Mouse (Mus musculus) CH12.LX (cell line): ENCODE data around the gene Card19. TPM values are rescaled to one million over a fixed set of nuclear protein-coding genes. Genes with fewer than 3 reads are reported as not detected.

Experiments
- DNase-seq: peaks from one replicate; pipeline ENCODE4 v3.0.0-alpha.2; 2013; ENCODE audit errors: extremely low read depth
- H3K27ac ChIP-seq: 2 replicates; pipeline ENCODE4 v1.5.1; 2012; ENCODE audit warnings: low read depth, mild to moderate bottlenecking, control low read depth, moderate library complexity; ENCODE audit not compliant: insufficient read depth
- H3K27me3 ChIP-seq: replicated peaks from 2 replicates; pipeline ENCODE3; 2012; ENCODE audit warnings: inconsistent platforms
- H3K36me3 ChIP-seq, 2 experiments: replicated peaks in 1 of 2; 2 replicates each; pipeline versions ENCODE3 to v1.6.1; 2012; ENCODE audit warnings: inconsistent platforms in 1 of 2, low read length in 1 of 2, mild to moderate bottlenecking in 1 of 2, mixed read lengths in 1 of 2, moderate library complexity in 1 of 2; ENCODE audit not compliant: control insufficient read depth in 1 of 2, insufficient read depth in 1 of 2
- H3K4me1 ChIP-seq, 2 experiments: 2 replicates each; pipeline ENCODE4 v1.6.1; 2012; ENCODE audit warnings: inconsistent platforms in 1 of 2, moderate library complexity in 1 of 2; ENCODE audit not compliant: insufficient read depth in 2 of 2, control insufficient read depth in 1 of 2
- H3K4me2 ChIP-seq: 2 replicates; pipeline ENCODE4 v1.6.1; 2012; ENCODE audit warnings: low read depth, mild to moderate bottlenecking, control low read depth; ENCODE audit not compliant: poor library complexity, insufficient read depth, severe bottlenecking
- H3K4me3 ChIP-seq, 3 experiments: fragments of 150-350 bp in 1 of 3; sonication (generic) in 1 of 3; replicated peaks in 1 of 3; 2 replicates each; pipeline versions ENCODE3 to v1.5.1; 2011 to 2012; ENCODE audit warnings: low read depth in 2 of 3, low read length in 2 of 3, mild to moderate bottlenecking in 2 of 3, moderate library complexity in 2 of 3, control low read depth in 1 of 3, improper control_type of control experiment in 1 of 3, inconsistent platforms in 1 of 3, mixed read lengths in 1 of 3; ENCODE audit not compliant: poor library complexity in 1 of 3
- H3K79me2 ChIP-seq: replicated peaks from 2 replicates; pipeline ENCODE4 v1.6.1; 2012; ENCODE audit warnings: mild to moderate bottlenecking, moderate library complexity; ENCODE audit not compliant: control insufficient read depth, poor library complexity, insufficient read depth, severe bottlenecking; ENCODE audit errors: extremely low read depth
- H3K9ac ChIP-seq: 2 replicates; pipeline ENCODE4 v1.6.1; 2012; ENCODE audit warnings: low read depth, mild to moderate bottlenecking, control low read depth, moderate library complexity; ENCODE audit not compliant: insufficient read depth
- H3K9me3 ChIP-seq: replicated peaks from 2 replicates; pipeline ENCODE3; 2012; ENCODE audit warnings: low read length, inconsistent platforms, mixed read lengths
- BHLHE40 ChIP-seq: IDR thresholded peaks from 2 replicates; pipeline ENCODE4 v1.6.1; 2011; ENCODE audit warnings: mild to moderate bottlenecking, low read depth, low read length, improper control_type of control experiment
- CHD1 ChIP-seq: IDR thresholded peaks from 2 replicates; pipeline ENCODE4 v1.6.1; 2012; ENCODE audit warnings: low read depth, low read length, improper control_type of control experiment, inconsistent platforms
- CTCF ChIP-seq, 2 experiments: IDR thresholded peaks in 1 of 2; conservative IDR thresholded peaks in 1 of 2; 2 replicates each; pipeline ENCODE4 v1.5.1; 2011 to 2012; ENCODE audit warnings: low read depth in 2 of 2, low read length in 2 of 2, improper control_type of control experiment in 1 of 2, inconsistent platforms in 1 of 2, mild to moderate bottlenecking in 1 of 2, moderate library complexity in 1 of 2
- E2F4 ChIP-seq: IDR thresholded peaks from 2 replicates; pipeline ENCODE4 v1.6.1; 2011; ENCODE audit warnings: low read depth, low read length, improper control_type of control experiment; ENCODE audit not compliant: insufficient replicate concordance
- ELF1 ChIP-seq: IDR thresholded peaks from 2 replicates; pipeline ENCODE4 v1.6.1; 2014; ENCODE audit warnings: low read depth, mild to moderate bottlenecking, inconsistent platforms, low read length, improper control_type of control experiment
- ETS1 ChIP-seq: conservative IDR thresholded peaks from 2 replicates; pipeline ENCODE4 v1.6.1; 2012; ENCODE audit warnings: low read depth, mild to moderate bottlenecking, inconsistent platforms, low read length, improper control_type of control experiment, moderate library complexity
- IRF4 ChIP-seq: IDR thresholded peaks from 2 replicates; pipeline ENCODE4 v1.6.1; 2014; ENCODE audit warnings: low read depth, mild to moderate bottlenecking, inconsistent platforms, low read length, improper control_type of control experiment
- JUN ChIP-seq: IDR thresholded peaks from 2 replicates; pipeline ENCODE4 v1.6.1; 2011; ENCODE audit warnings: low read depth, mild to moderate bottlenecking, low read length, improper control_type of control experiment, moderate library complexity; ENCODE audit not compliant: insufficient read depth
- JUND ChIP-seq: conservative IDR thresholded peaks from 2 replicates; pipeline ENCODE4 v1.6.1; 2011; ENCODE audit warnings: low read depth, low read length, improper control_type of control experiment
- KAT2A ChIP-seq: IDR thresholded peaks from 2 replicates; pipeline ENCODE4 v1.6.1; 2012; ENCODE audit warnings: low read length, improper control_type of control experiment, inconsistent platforms; ENCODE audit not compliant: insufficient replicate concordance
- MAFK ChIP-seq: IDR thresholded peaks from 2 replicates; pipeline ENCODE4 v1.6.1; 2011; ENCODE audit warnings: low read length, improper control_type of control experiment; ENCODE audit not compliant: insufficient replicate concordance
- MEF2A ChIP-seq: IDR thresholded peaks from 2 replicates; pipeline ENCODE4 v1.6.1; 2014; ENCODE audit warnings: low read depth, mild to moderate bottlenecking, inconsistent platforms, low read length, improper control_type of control experiment, borderline replicate concordance
- MXI1 ChIP-seq: IDR thresholded peaks from 2 replicates; pipeline ENCODE4 v1.6.1; 2011; ENCODE audit warnings: mild to moderate bottlenecking, low read depth, low read length, improper control_type of control experiment
- NRF1 ChIP-seq: IDR thresholded peaks from 2 replicates; pipeline ENCODE4 v1.6.1; 2014; ENCODE audit warnings: low read depth, mild to moderate bottlenecking, inconsistent platforms, low read length, improper control_type of control experiment, moderate library complexity
- PAX5 ChIP-seq: IDR thresholded peaks from 2 replicates; pipeline ENCODE4 v1.6.1; 2012; ENCODE audit warnings: low read length, inconsistent platforms, mixed read lengths
- POLR2AphosphoS2 ChIP-seq: IDR thresholded peaks from 2 replicates; pipeline ENCODE4 v1.6.1; 2011; ENCODE audit warnings: low read depth, low read length, improper control_type of control experiment
- RAD21 ChIP-seq: IDR thresholded peaks from 2 replicates; pipeline ENCODE4 v1.6.1; 2011; ENCODE audit warnings: low read depth, mild to moderate bottlenecking, low read length, improper control_type of control experiment, moderate library complexity
- SIN3A ChIP-seq: IDR thresholded peaks from 2 replicates; pipeline ENCODE4 v1.6.1; 2012; ENCODE audit warnings: low read length, improper control_type of control experiment, inconsistent platforms
- SMC3 ChIP-seq: IDR thresholded peaks from 2 replicates; pipeline ENCODE4 v1.6.1; 2011; ENCODE audit warnings: low read depth, low read length, improper control_type of control experiment
- TBP ChIP-seq: conservative IDR thresholded peaks from 2 replicates; pipeline ENCODE4 v1.6.1; 2011; ENCODE audit warnings: low read depth, low read length, improper control_type of control experiment
- UBTF ChIP-seq: IDR thresholded peaks from 2 replicates; pipeline ENCODE4 v1.6.1; 2012; ENCODE audit warnings: low read depth, mild to moderate bottlenecking, inconsistent platforms, low read length, improper control_type of control experiment, moderate library complexity
- USF1 ChIP-seq: IDR thresholded peaks from 2 replicates; pipeline ENCODE4 v1.6.1; 2014; ENCODE audit warnings: low read depth, mild to moderate bottlenecking, inconsistent platforms, low read length, improper control_type of control experiment
- USF2 ChIP-seq: conservative IDR thresholded peaks from 2 replicates; pipeline ENCODE4 v1.6.1; 2011; ENCODE audit warnings: low read depth, low read length, improper control_type of control experiment
- ZC3H11A ChIP-seq: IDR thresholded peaks from 2 replicates; pipeline ENCODE4 v1.6.1; 2012; ENCODE audit warnings: low read depth, mild to moderate bottlenecking, inconsistent platforms, low read length, improper control_type of control experiment
- ZKSCAN1 ChIP-seq: IDR thresholded peaks from 2 replicates; pipeline ENCODE4 v1.6.1; 2012; ENCODE audit warnings: low read depth, inconsistent platforms, low read length, improper control_type of control experiment, borderline replicate concordance
- ZMIZ1 ChIP-seq: IDR thresholded peaks from 2 replicates; pipeline ENCODE4 v1.6.1; 2012; ENCODE audit warnings: low read depth, mild to moderate bottlenecking, inconsistent platforms, low read length, improper control_type of control experiment
- ZNF384 ChIP-seq: IDR thresholded peaks from 2 replicates; pipeline ENCODE4 v1.6.1; 2012; ENCODE audit warnings: low read depth, low read length, improper control_type of control experiment, inconsistent platforms
- dilution Hi-C: fragments of 300-500 bp; cut with MboI; formaldehyde crosslinking; loops from 2 replicates; pipeline ENCODE4 v1.14.3; 2020; ENCODE audit warnings: low sequenced_read_pairs; ENCODE audit not compliant: extremely low pct_unique_long_range_greater_than_20kb, extremely low pct_ligation_motif_present
- in situ Hi-C: fragments of 300-500 bp; cut with MboI; formaldehyde crosslinking; loops from 3 replicates; pipeline ENCODE4 v1.14.3; 2019; ENCODE audit warnings: low sequenced_read_pairs, low pct_ligation_motif_present, low pct_unique_long_range_greater_than_20kb, mixed read lengths
- polyA plus RNA-seq: library from polyadenylated mRNA; unstranded; fragments of >175 nt; gene quantifications from 2 replicates; pipeline ENCODE4 v1.2.1, GENCODE M21; 2012; ENCODE audit warnings: low read depth; ENCODE audit not compliant: insufficient read length
- total RNA-seq, 2 experiments: library from RNA; depleted of rRNA; stranded (reverse); fragments of 300-350 nt in 1 of 2; fragments of >200 nt in 1 of 2; gene quantifications; 2 replicates each; pipeline ENCODE4 v1.2.3; 2012 to 2014

The Card19 gene
- total and polyA plus RNA-seq, 3 experiments: 3.9 to 9.3 (median 5.2) TPM

DNA sequence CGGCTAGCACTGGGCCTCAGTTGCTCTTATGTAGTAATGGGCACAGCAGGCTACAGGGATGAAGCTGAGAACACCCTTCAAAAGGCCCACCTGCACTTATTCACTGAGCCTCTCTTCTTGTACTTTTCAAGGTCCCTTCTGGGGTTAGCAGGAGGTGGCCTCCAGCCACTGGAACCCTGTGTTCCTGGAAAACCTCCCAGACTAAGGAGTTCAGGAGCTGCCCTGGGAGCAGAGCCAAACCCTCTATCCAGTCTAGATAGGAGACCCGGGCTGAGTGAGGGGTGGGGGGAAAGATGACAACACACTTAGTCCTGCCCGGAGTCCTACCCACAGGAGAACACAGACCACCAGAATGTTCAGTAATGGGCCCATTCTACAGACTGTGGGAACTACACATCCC, 30.2 kb upstream of the Card19 start:
- DNase-seq: no peak
- H3K4me3 ChIP-seq: no peak overlapping the region
- H3K27me3 ChIP-seq: no peaks in the 10 kb centered on the region
- H3K9me3 ChIP-seq: peaks cover 15% of the 10 kb centered on the region
- dilution Hi-C loops (no loop called here), in situ Hi-C loops (no loop called here)
- peaks cover 30 to 56% of the 10 kb centered on the region in 2 experiments for H3K4me1 ChIP-seq
- H3K27ac ChIP-seq: no peak overlapping the region
- H3K4me2 ChIP-seq: no peak overlapping the region
- H3K79me2 ChIP-seq: no peaks in the 10 kb centered on the region
- H3K9ac ChIP-seq: no peak overlapping the region
- no peak for TF ChIP-seq NRF1
- no peak for TF ChIP-seq ZMIZ1
- TF ChIP-seq IRF4: no peak
- TF ChIP-seq SMC3: no peak
- no peak for TF ChIP-seq CTCF (conservative IDR thresholded peaks at IDR 0.05 in 1 of 2, IDR thresholded peaks at IDR 0.05 in 1 of 2; ENCODE audit: low read depth in 2 of 2, low read length in 2 of 2)
- TF ChIP-seq JUND: no peak
- TF ChIP-seq UBTF: no peak
- no peak for TF ChIP-seq RAD21
- TF ChIP-seq ZKSCAN1: no peak
- TF ChIP-seq TBP: no peak
- TF ChIP-seq ETS1: no peak
- TF ChIP-seq POLR2AphosphoS2: no peak
- no peak for TF ChIP-seq MXI1
- TF ChIP-seq USF2: no peak
- TF ChIP-seq USF1: no peak
- no peak for TF ChIP-seq E2F4
- no peak for TF ChIP-seq ZNF384
- TF ChIP-seq PAX5: no peak
- TF ChIP-seq ZC3H11A: no peak
- no peaks in the 10 kb centered on the region for H3K36me3 ChIP-seq

DNA sequence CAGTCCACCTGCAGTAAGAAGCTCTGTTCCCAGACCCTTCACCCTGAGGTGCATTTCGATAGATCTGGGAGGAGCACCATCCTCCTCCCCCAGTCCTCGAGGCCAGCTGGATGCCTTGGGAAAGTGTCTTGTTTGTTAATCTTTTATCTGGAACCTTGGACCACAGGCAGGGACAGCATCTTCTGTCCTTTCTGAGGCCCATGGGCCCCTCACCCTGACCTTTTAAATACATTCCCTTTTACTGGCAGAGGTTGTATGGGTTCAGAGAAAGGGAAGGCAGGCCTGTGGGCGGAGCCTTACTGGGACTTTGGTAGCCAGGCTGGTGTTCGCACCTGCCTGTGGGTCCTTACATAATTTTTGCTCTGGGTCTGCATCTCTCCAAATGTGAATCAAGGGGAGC, 29.4 kb upstream of the Card19 start:
- Histone ChIP-seq H3K79me2 (no peaks in the 10 kb centered on the region), H3K4me1 (peaks cover 25 to 54% of the 10 kb centered on the region in 2 experiments), H3K4me2 (no peak overlapping the region), H3K9ac (no peak overlapping the region), H3K27ac (no peak overlapping the region), H3K9me3 (peaks cover 15% of the 10 kb centered on the region), H3K4me3 (no peak overlapping the region), H3K36me3 (peaks cover 0 to 2% of the 10 kb centered on the region in 2 experiments), H3K27me3 (no peaks in the 10 kb centered on the region)
- DNase-seq: no peak
- no peak for TF ChIP-seq JUN
- TF ChIP-seq ETS1: no peak
- no peak for TF ChIP-seq ZNF384
- no peak for TF ChIP-seq CHD1
- no peak for TF ChIP-seq ZKSCAN1
- TF ChIP-seq ELF1: no peak
- no peak for TF ChIP-seq KAT2A
- no peak for TF ChIP-seq JUND
- TF ChIP-seq UBTF: no peak
- TF ChIP-seq ZC3H11A: no peak
- TF ChIP-seq SIN3A: no peak
- TF ChIP-seq USF2: no peak
- TF ChIP-seq MXI1: no peak
- no peak for TF ChIP-seq IRF4
- no peak for TF ChIP-seq RAD21
- no peak for TF ChIP-seq MEF2A
- TF ChIP-seq E2F4: no peak
- TF ChIP-seq SMC3: no peak
- no peak for TF ChIP-seq BHLHE40
- TF ChIP-seq MAFK: no peak
- dilution Hi-C loops (no loop called here), in situ Hi-C loops (no loop called here)
